Mouse (Mus musculus) MEL (cell line): Measurements from ENCODE around the gene Phf3. TPM values are rescaled to one million over a fixed set of nuclear protein-coding genes. Genes with fewer than 3 reads are reported as not detected.

Experiments used
- DNase-seq: peaks from one replicate; pipeline ENCODE4 v3.0.0; 2011; ENCODE audit warnings: low read depth, low spot score
- H3K27ac ChIP-seq: 2 replicates; pipeline ENCODE4 v1.5.1; 2012; ENCODE audit warnings: low read depth, mild to moderate bottlenecking, control low read depth, low read length, moderate library complexity; ENCODE audit not compliant: control insufficient read depth
- H3K27me3 ChIP-seq, 2 experiments: fragments of 150-350 bp in 1 of 2; sonication (generic) in 1 of 2; 2 replicates each; pipeline ENCODE4 v1.6.1; 2012; ENCODE audit warnings: low read length in 2 of 2, mild to moderate bottlenecking in 2 of 2, improper control_type of control experiment in 1 of 2, moderate library complexity in 1 of 2; ENCODE audit not compliant: insufficient read depth in 2 of 2, control insufficient read depth in 1 of 2
- H3K36me3 ChIP-seq, 2 experiments: 2 replicates each; pipeline ENCODE4 v1.6.1; 2012 to 2014; ENCODE audit warnings: low read length in 2 of 2, improper control_type of control experiment in 1 of 2, inconsistent platforms in 1 of 2, mild to moderate bottlenecking in 1 of 2; ENCODE audit not compliant: insufficient read depth in 2 of 2, control insufficient read depth in 1 of 2
- H3K4me1 ChIP-seq, 2 experiments: fragments of 150-350 bp in 1 of 2; sonication (generic) in 1 of 2; 2 replicates each; pipeline ENCODE4 v1.6.1; 2012; ENCODE audit warnings: low read length in 2 of 2, improper control_type of control experiment in 1 of 2, mild to moderate bottlenecking in 1 of 2; ENCODE audit not compliant: insufficient read depth in 2 of 2, control insufficient read depth in 1 of 2
- H3K4me3 ChIP-seq, 2 experiments: fragments of 150-350 bp in 1 of 2; sonication (generic) in 1 of 2; 2 replicates each; pipeline ENCODE4 v1.5.1; 2012; ENCODE audit warnings: low read depth in 2 of 2, low read length in 2 of 2, mild to moderate bottlenecking in 2 of 2, moderate library complexity in 2 of 2, control low read depth in 1 of 2, improper control_type of control experiment in 1 of 2; ENCODE audit not compliant: control insufficient read depth in 1 of 2, insufficient read depth in 1 of 2
- H3K79me2 ChIP-seq: 2 replicates; pipeline ENCODE4 v1.6.1; 2012; ENCODE audit warnings: mild to moderate bottlenecking, low read length, moderate library complexity; ENCODE audit not compliant: control insufficient read depth, poor library complexity, insufficient read depth
- H3K9ac ChIP-seq: 2 replicates; pipeline ENCODE4 v1.6.1; 2012; ENCODE audit warnings: low read depth, mild to moderate bottlenecking, control low read depth, low read length, moderate library complexity; ENCODE audit not compliant: control insufficient read depth, poor library complexity, severe bottlenecking
- H3K9me3 ChIP-seq: fragments of 150-350 bp; sonication (generic); replicated peaks from 2 replicates; pipeline ENCODE4 v1.6.1; 2012; ENCODE audit warnings: mild to moderate bottlenecking, low read length, improper control_type of control experiment, moderate library complexity; ENCODE audit not compliant: insufficient read depth
- BHLHE40 ChIP-seq: IDR thresholded peaks from 2 replicates; pipeline ENCODE4 v1.6.1; 2012; ENCODE audit warnings: low read depth, mild to moderate bottlenecking, inconsistent platforms, low read length, improper control_type of control experiment, borderline replicate concordance
- CHD1 ChIP-seq: IDR thresholded peaks from 2 replicates; pipeline ENCODE4 v1.6.1; 2012; ENCODE audit warnings: low read depth, mild to moderate bottlenecking, inconsistent platforms, low read length, improper control_type of control experiment
- E2F4 ChIP-seq: IDR thresholded peaks from 2 replicates; pipeline ENCODE4 v1.6.1; 2011; ENCODE audit warnings: low read depth, low read length, improper control_type of control experiment, borderline replicate concordance
- ELF1 ChIP-seq: IDR thresholded peaks from 2 replicates; pipeline ENCODE4 v1.6.1; 2014; ENCODE audit warnings: low read depth, mild to moderate bottlenecking, inconsistent platforms, low read length, improper control_type of control experiment, moderate library complexity
- EP300 ChIP-seq, 2 experiments: IDR thresholded peaks; 2 replicates each; pipeline ENCODE4 v1.6.1; 2011; ENCODE audit warnings: improper control_type of control experiment in 2 of 2, low read length in 2 of 2, low read depth in 1 of 2, mild to moderate bottlenecking in 1 of 2
- ETS1 ChIP-seq: IDR thresholded peaks from 2 replicates; pipeline ENCODE4 v1.6.1; 2012; ENCODE audit warnings: low read depth, mild to moderate bottlenecking, inconsistent platforms, low read length, improper control_type of control experiment, moderate library complexity
- JUND ChIP-seq: IDR thresholded peaks from 2 replicates; pipeline ENCODE4 v1.6.1; 2011; ENCODE audit warnings: low read depth, mild to moderate bottlenecking, improper control_type of control experiment, low read length
- KAT2A ChIP-seq: conservative IDR thresholded peaks from 2 replicates; pipeline ENCODE4 v1.6.1; 2012; ENCODE audit warnings: low read depth, low read length, improper control_type of control experiment, inconsistent platforms
- MAFK ChIP-seq: IDR thresholded peaks from 2 replicates; pipeline ENCODE4 v1.6.1; 2011; ENCODE audit warnings: low read depth, mild to moderate bottlenecking, low read length, improper control_type of control experiment, borderline replicate concordance
- MEF2A ChIP-seq: IDR thresholded peaks from 2 replicates; pipeline ENCODE4 v1.6.1; 2014; ENCODE audit warnings: low read depth, mild to moderate bottlenecking, inconsistent platforms, low read length, improper control_type of control experiment; ENCODE audit not compliant: poor library complexity, insufficient replicate concordance, severe bottlenecking; ENCODE audit errors: extremely low read depth
- MXI1 ChIP-seq: IDR thresholded peaks from 2 replicates; pipeline ENCODE4 v1.6.1; 2011; ENCODE audit warnings: mild to moderate bottlenecking, low read depth, low read length, improper control_type of control experiment
- MYC ChIP-seq: IDR thresholded peaks from 2 replicates; pipeline ENCODE4 v1.6.1; 2011; ENCODE audit warnings: low read depth, mild to moderate bottlenecking, low read length, improper control_type of control experiment, moderate library complexity
- NELFE ChIP-seq: IDR thresholded peaks from 2 replicates; pipeline ENCODE4 v1.6.1; 2011; ENCODE audit warnings: low read depth, low read length, improper control_type of control experiment
- NRF1 ChIP-seq: IDR thresholded peaks from 2 replicates; pipeline ENCODE4 v1.6.1; 2014; ENCODE audit warnings: low read depth, mild to moderate bottlenecking, inconsistent platforms, low read length, improper control_type of control experiment, moderate library complexity; ENCODE audit not compliant: poor library complexity, insufficient read depth, severe bottlenecking
- POLR2A ChIP-seq, 2 experiments: IDR thresholded peaks; 2 replicates each; pipeline ENCODE4 v1.6.1; 2011 to 2012; ENCODE audit warnings: low read length in 2 of 2, mild to moderate bottlenecking in 2 of 2, control low read depth in 1 of 2, improper control_type of control experiment in 1 of 2, low read depth in 1 of 2, moderate library complexity in 1 of 2; ENCODE audit not compliant: control insufficient read depth in 1 of 2, insufficient read depth in 1 of 2, poor library complexity in 1 of 2
- POLR2AphosphoS5 ChIP-seq: IDR thresholded peaks from 2 replicates; pipeline ENCODE4 v1.6.1; 2012; ENCODE audit warnings: low read depth, borderline replicate concordance, mild to moderate bottlenecking, inconsistent platforms, low read length, moderate library complexity, mixed read lengths
- SIN3A ChIP-seq: IDR thresholded peaks from 2 replicates; pipeline ENCODE4 v1.6.1; 2012; ENCODE audit warnings: low read length, improper control_type of control experiment, inconsistent platforms
- TAL1 ChIP-seq: IDR thresholded peaks from 2 replicates; pipeline ENCODE4 v1.6.1; 2012; ENCODE audit warnings: mild to moderate bottlenecking, inconsistent platforms, low read length, moderate library complexity, mixed read lengths
- TBP ChIP-seq: IDR thresholded peaks from 2 replicates; pipeline ENCODE4 v1.8.0; 2011; ENCODE audit warnings: low read depth, low read length, improper control_type of control experiment
- TCF12 ChIP-seq: IDR thresholded peaks from 2 replicates; pipeline ENCODE4 v1.6.1; 2014; ENCODE audit warnings: low read depth, mild to moderate bottlenecking, inconsistent platforms, low read length, improper control_type of control experiment, moderate library complexity
- USF1 ChIP-seq: IDR thresholded peaks from 2 replicates; pipeline ENCODE4 v1.6.1; 2014; ENCODE audit warnings: low read depth, mild to moderate bottlenecking, inconsistent platforms, low read length, improper control_type of control experiment, moderate library complexity
- ZMIZ1 ChIP-seq: IDR thresholded peaks from 2 replicates; pipeline ENCODE4 v1.6.1; 2012; ENCODE audit warnings: low read depth, mild to moderate bottlenecking, inconsistent platforms, low read length, improper control_type of control experiment, moderate library complexity
- ZNF384 ChIP-seq: IDR thresholded peaks from 2 replicates; pipeline ENCODE4 v1.6.1; 2012; ENCODE audit warnings: low read depth, mild to moderate bottlenecking, inconsistent platforms, low read length, improper control_type of control experiment
- polyA plus RNA-seq, 2 experiments: library from polyadenylated mRNA; stranded (reverse) in 1 of 2; unstranded in 1 of 2; fragments of >175 nt in 1 of 2; fragments of >200 nt in 1 of 2; gene quantifications; 2 replicates each; pipeline versions ENCODE4 v1.2.1 to v1.2.4; 2012; ENCODE audit warnings: low replicate concordance in 2 of 2, low read depth in 1 of 2; ENCODE audit not compliant: insufficient read length in 2 of 2, insufficient read depth in 1 of 2, missing spikeins in 1 of 2
- total RNA-seq: library from RNA; depleted of rRNA; stranded (reverse); fragments of 300-350 nt; gene quantifications from 2 replicates; pipeline ENCODE4 v1.2.3, GENCODE M21; 2012

Gene Phf3
- total and polyA plus RNA-seq, 3 experiments, result 32.5 to 606 (median 50.6) TPM

DNA sequence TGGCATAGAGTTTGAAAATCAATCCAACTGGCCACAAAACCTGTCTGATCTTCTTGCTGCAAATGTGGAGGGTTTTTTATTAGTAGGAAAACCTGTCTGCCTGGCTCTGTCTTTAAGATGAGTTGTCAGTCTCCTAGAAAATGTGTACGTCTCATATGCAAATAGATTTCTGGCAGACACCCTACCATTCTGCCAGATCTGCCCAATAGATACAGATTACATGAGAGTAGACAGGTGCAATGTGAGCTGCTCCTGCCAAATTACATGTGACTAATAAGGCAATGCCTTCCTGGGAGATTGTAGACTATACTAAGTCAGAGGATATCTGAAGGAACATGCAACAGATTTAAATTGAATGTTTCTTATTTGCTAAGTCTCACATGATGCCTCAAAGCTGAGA is 83.5 kb downstream of the Phf3 start:
- no peak overlapping the region for H3K4me3 ChIP-seq
- no peaks in the 10 kb centered on the region for H3K36me3 ChIP-seq
- H3K27ac ChIP-seq, result no peak overlapping the region
- no peak for DNase-seq
- H3K9ac ChIP-seq, result no peak overlapping the region
- no peaks in the 10 kb centered on the region for H3K4me1 ChIP-seq
- TF ChIP-seq ELF1 (no peak), SIN3A (no peak), JUND (no peak), TAL1 (no peak), MEF2A (no peak)
- TF ChIP-seq, all 39 proteins: peak for 0
- Histone ChIP-seq H3K9me3 (no peaks in the 10 kb centered on the region), H3K79me2 (no peaks in the 10 kb centered on the region), H3K27me3 (no peaks in the 10 kb centered on the region)

DNA sequence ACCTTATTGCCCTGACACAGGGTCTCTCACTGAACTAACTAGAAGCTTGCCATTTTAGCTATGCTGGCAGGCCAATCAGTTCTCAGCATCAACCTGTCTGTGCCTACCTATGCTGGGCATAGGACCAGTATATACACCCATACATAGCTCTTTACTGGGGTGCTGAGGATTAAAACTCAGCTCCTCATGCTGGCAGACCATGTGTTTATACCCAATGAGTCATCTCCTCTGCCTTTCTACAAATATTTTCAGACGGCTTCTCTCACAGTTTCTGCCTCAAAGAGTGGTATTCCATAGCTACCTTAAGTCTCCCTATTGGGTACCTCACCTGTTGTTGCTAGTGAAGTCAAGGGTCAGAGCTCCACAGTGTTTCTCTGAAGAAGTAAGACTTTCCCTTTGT is 84.0 kb downstream of the Phf3 start:
- H3K27me3 ChIP-seq, result no peaks in the 10 kb centered on the region

DNA sequence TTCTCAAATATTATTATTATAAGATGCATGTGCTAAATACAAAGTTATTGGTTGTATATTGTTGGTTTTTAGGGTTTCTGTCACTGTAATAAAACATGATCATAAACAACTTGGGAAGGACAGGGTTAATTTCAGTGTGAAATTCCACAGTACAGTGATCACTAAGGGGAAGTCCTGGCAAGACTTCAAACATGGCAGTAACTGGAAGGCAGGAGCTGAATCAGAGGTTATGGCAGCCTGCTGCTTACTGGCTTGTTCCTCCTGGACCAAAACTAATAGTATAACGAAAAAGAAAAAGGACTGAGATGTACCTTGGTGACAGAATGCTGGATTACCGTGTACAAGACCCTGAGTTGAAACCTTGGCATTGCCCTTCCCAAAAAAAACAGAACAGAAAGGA is 84.7 kb downstream of the Phf3 start:
- Histone ChIP-seq H3K27me3 (no peaks in the 10 kb centered on the region), H3K79me2 (no peaks in the 10 kb centered on the region), H3K4me3 (no peak overlapping the region), H3K9ac (no peak overlapping the region), H3K4me1 (no peaks in the 10 kb centered on the region), H3K9me3 (no peaks in the 10 kb centered on the region), H3K27ac (no peak overlapping the region), H3K36me3 (no peaks in the 10 kb centered on the region)
- TF ChIP-seq NRF1 (no peak), ZMIZ1 (no peak), EP300 (IDR thresholded peaks at IDR 0.05; ENCODE audit: low read depth in 1 of 2, low read length in 2 of 2) (no peak), TBP (no peak), BHLHE40 (no peak), MAFK (no peak), ETS1 (no peak), MEF2A (no peak), CHD1 (no peak), TCF12 (no peak), MXI1 (no peak), ZNF384 (no peak)
- DNase-seq, result no peak

More for the DNA sequence above, 84.0 kb downstream of the Phf3 start:
- Histone ChIP-seq H3K27ac (no peak overlapping the region), H3K9ac (no peak overlapping the region), H3K36me3 (no peaks in the 10 kb centered on the region), H3K4me3 (no peak overlapping the region), H3K4me1 (no peaks in the 10 kb centered on the region), H3K79me2 (no peaks in the 10 kb centered on the region), H3K9me3 (no peaks in the 10 kb centered on the region)
- DNase-seq, result no peak
- no peak for TF ChIP-seq POLR2AphosphoS5
- no peak for TF ChIP-seq ELF1
- no peak for TF ChIP-seq SIN3A
- no peak for TF ChIP-seq MXI1
- TF ChIP-seq E2F4, result no peak
- TF ChIP-seq NELFE, result no peak
- TF ChIP-seq POLR2A (IDR thresholded peaks at IDR 0.05; ENCODE audit: control insufficient read depth in 1 of 2, insufficient read depth in 1 of 2, low read depth in 1 of 2, low read length in 2 of 2, poor library complexity in 1 of 2), result no peak
- TF ChIP-seq MYC, result no peak
- TF ChIP-seq NRF1, result no peak
- no peak for TF ChIP-seq USF1
- TF ChIP-seq KAT2A, result no peak
